Mouse (Mus musculus): ENCODE results near the gene Faap24. TPM values are rescaled to one million over a fixed set of nuclear protein-coding genes. Genes with fewer than 3 reads are reported as not detected.

The Faap24 gene
- total RNA-seq, 2 experiments from 2014 or later, result 1.6 to 2.9 TPM

DNA sequence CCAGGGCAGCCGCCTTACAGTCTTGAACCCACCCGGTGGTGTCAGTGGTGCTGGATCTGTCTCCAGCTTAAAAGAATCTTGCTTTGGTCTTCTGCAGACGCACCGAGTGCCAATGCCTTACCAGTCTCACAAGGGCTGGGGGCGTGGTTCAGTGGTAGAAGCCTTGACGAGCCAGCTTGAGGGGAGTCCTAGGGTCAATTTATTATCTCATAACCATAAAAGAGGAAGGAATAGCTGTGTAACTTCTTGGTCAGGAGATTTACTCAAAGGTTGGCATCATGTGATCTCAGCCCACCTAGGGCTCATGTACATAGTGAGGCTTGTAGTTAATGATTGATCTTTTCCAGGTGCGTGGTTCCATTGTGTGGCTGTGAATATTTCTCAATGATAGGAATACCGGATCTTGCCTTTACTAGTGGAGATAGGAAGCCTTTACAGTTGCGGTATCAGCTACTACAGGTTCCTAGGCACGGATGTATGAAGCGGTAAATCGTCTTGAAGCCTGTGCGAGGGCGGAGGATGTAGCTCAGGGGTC is 24.1 kb downstream of the Faap24 start:
- intact Hi-C loops (cut with DNase I), result no loop called here
- DNase-seq, result no peak

DNA sequence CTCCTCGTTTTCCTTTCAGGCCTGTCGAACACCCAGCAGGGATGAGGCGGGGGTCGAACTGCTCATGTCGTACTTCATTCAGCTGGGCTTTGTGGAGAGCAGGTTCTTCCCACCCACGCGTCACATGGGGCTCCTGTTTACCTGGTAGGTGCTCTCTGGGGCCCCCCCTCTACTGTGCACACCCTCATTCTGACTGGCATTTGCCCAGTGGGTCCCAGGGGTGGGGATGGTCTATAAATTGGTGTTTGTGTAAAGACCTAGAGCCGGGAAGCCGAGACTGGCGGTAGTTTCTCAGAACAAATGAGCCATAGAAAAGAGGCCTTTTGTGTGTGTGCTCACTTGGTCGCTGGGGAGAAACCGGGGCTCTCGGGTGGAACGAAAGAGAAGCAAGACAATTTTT is 25.5 kb downstream of the Faap24 start:
- no peak for DNase-seq
- intact Hi-C loops (cut with DNase I), result no loop called here

DNA sequence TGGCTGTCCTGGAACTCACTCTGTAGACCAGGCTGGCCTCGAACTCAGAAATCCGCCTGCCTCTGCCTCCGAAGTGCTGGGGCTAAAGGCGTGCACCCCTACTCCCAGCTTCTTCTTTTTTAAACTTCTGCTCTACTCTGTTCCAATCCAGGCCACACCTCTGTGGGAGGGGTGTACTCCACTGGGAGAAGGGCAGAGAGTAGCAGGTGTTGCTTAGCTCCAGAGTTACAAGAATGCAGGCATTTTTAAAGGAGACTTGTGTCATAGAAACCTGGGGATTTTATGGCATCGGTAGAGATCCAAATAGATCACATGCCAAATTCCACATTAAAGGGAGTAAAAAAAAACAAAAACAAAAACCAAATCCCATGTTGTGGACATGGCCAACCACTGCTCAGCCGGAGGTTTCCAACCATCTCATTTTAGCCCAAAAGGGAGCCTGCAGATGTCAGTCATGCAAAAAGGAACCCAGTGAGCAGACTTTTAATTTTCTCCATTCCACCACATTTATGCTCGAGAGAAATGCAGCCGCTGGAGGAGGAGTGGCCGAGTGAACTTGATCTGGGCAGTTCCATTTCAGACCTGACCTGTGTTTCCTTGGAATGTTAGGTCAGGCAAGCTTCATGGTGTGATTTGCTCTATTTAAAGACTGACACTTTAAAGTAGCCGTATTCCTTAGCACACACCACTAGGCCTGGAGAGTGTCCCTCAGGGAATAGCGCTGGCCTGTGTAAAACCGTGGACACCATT is 31.3 kb downstream of the Faap24 start:
- intact Hi-C loops (cut with DNase I), result no loop called here
- DNase-seq, result no peak

DNA sequence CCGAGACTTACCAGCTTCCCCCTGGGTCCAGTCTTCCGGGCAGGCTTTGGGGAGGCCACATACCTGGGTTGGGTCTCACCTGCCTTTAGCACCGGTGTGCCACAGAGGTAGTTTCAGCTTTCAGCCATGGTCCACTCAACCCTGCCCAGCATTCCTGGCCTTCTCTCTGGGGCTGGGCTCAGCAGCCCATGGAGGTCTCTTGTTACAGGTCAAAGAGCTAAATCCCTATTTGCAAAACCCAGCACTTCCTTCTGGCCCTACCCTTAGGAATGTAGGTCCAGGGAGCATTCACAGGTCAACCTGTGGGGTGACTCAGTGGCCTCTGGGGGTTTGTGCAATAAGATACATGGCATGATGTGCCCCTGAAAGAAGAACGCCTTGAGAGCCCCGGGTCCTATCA is 33.8 kb downstream of the Faap24 start:
- no peak for DNase-seq
- intact Hi-C loops (cut with DNase I), result no loop called here

- intact Hi-C loops (cut with DNase I), result no loop called here
- no peak for DNase-seq
Measured at GRCm38 (mm10) chr7:35362253-35362652, 34.4 kb downstream of the Faap24 start.

DNA sequence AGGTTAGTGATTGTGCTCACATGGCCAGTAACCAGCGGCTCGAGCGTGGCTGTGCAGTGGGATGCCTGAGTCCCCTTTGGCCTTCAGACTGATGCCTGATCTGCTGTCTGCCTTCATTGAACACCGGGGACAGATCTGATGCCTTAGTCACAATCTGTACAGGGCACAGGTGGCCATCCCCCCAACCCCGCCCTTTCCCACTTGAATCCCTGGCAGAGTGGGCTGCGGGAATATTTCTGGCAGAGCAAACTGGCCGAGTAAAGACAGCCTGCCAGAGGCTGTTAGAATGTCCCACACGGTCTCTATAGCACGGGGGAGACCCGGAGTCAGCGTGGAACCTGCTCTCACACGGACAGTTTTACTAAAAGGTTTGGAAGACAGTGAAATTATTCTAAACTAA is 39.0 kb downstream of the Faap24 start:
- intact Hi-C loops (cut with DNase I), result no loop called here
- DNase-seq, result no peak

- DNase-seq, result no peak
- intact Hi-C loops (cut with DNase I), result no loop called here
Measured at GRCm38 (mm10) chr7:35355303-35355872, 41.2 kb downstream of the Faap24 start.

DNA sequence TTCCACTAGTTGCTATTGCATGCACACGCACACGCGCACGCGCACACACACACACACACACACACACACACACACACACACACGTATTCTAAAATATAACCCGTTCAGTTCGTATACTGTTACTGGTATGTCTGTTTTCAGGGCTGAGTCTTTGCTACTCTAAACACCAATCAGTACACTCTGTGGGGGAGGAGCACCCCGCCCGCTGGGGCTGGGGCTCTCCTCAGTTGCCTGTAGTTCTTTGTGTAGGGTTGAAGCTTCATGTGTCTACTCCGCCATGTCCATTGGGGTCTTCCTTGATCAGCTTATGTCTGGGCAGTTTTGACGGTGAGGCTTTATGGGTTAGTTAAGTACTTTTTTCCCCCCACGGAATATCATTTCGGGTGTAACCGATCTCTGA is 43.3 kb downstream of the Faap24 start:
- DNase-seq, result no peak
- intact Hi-C loops (cut with DNase I), result no loop called here

GRCm38 (mm10) chr7:35351155-35351554 is 45.5 kb downstream of the Faap24 start:
- intact Hi-C loops (cut with DNase I), result no loop called here

GRCm38 (mm10) chr7:35349886-35350684 is 46.6 kb downstream of the Faap24 start:
- no peak for DNase-seq
- intact Hi-C loops (cut with DNase I), result no loop called here

More at GRCm38 (mm10) chr7:35351155-35351554, 45.5 kb downstream of the Faap24 start:
- no peak for DNase-seq

DNA sequence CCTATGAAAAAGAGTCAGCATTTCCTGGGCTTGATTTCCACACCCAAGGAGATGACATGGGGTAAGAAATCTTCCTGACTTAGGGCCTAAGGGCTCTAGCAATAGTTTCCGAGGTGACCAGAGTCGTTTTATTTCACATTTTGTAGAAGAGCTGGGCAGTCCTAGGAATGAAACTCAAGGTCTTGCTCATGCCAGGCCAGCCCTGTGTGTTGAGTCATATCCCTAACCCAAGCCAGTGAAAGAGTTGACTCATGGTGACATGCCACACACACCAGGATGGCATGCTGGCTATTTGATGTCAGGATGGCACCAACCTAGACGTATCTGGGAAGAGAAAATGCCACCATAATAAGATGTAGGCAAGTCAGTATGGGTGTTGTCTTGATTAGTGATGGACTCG is 47.6 kb downstream of the Faap24 start:
- intact Hi-C loops (cut with DNase I), result no loop called here
- no peak for DNase-seq

DNA sequence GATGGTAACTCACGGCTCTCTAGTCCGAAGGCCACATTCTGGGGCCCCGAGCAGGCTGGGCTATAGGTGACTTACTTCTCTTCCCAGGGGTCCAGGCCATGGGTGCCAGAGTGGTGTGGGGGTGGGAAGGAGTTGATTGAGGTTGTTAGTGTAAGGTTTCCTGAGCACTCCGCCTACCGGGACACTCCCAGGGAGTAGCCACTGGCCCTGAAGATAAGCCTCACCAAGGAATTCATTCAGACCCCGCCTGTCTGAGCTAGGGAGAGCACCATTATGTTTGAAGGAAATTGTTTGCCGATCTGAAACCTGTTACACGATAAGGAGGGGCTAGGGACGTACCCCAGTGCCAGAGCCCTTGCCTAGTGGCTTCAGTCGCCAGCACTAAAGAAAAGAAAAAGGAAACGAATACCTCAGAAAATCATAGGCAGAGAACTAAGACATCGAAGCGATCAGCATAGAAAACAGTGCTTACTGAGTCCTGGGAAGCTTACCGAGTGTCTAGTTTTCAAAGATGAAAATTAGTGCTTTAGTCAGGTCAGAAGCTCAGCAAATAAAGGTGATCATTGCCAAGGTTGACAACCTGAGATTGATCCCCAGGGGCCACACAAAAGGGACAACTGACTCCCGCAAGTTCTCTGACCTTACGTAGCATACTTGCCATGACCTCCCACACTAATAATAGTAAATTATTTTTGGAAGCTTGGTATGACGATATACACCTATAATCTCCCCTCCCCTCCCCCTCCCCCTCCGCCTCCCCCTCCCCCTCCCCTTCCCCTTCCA is 48.5 kb downstream of the Faap24 start:
- no peak for DNase-seq
- intact Hi-C loops (cut with DNase I), result no loop called here

GRCm38 (mm10) chr7:35344785-35345330 is 51.8 kb downstream of the Faap24 start:
- DNase-seq, result no peak
- intact Hi-C loops (cut with DNase I), result no loop called here

DNA sequence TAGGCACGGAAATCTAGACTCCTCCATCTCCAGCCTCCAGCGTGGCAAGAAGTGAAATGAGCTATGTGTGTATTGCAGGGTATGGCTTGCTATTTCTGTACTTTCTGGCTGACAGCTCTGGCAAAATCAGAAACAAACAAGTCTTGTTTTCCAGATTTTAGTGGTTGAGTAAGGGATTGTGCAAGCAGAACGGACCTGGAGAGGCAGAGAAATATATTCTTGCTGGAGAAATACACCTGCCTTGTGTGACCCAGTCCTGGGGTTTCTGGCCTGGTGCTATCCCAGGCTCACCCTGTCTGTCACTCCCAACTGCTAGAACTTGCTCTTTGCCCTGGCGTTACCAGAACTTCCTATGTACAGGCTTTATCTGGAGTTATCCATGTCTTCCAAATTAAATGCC is 54.1 kb downstream of the Faap24 start:
- no peak for DNase-seq
- intact Hi-C loops (cut with DNase I), result no loop called here

Other genes with a start within 250 kb of the Faap24 start
- gene Slc7a10, start 210.5 kb downstream of the Faap24 start, total RNA-seq (2021), result 1 to 10 TPM in 1 of 2 experiments, under 1 TPM in 1; 0.88 to 1.6 TPM
- gene Lrp3, start 181.3 kb downstream of the Faap24 start, total RNA-seq (2021), result 1 to 10 TPM; 8.9 to 9.0 TPM
- gene Gpatch1, start 78.4 kb downstream of the Faap24 start, total RNA-seq (2021), result 10 to 100 TPM in 1 of 2 experiments, 1 to 10 TPM in 1; 9.6 to 10.4 TPM
- 1 to 10 TPM; 5.0 to 6.0 TPM for gene Rhpn2, start 62.7 kb downstream of the Faap24 start, total RNA-seq (2021)
- gene Cep89, start 199 bp upstream of the Faap24 start, total RNA-seq (2021), result 10 to 100 TPM; 14.1 to 15.4 TPM
- gene Slc7a9, start 52.0 kb upstream of the Faap24 start, total RNA-seq (2021), result not detected
- gene Tdrd12, start 140.9 kb upstream of the Faap24 start, total RNA-seq (2021), result under 1 TPM in 1 of 2 experiments, not detected in 1; 0.44 TPM
- 10 to 100 TPM; 70.6 to 77.4 TPM for gene Nudt19, start 159.5 kb upstream of the Faap24 start, total RNA-seq (2021)
- under 1 TPM; 0.07 TPM for gene Rgs9bp, start 188.7 kb upstream of the Faap24 start, total RNA-seq (2021)
- gene Ankrd27, start 189.4 kb upstream of the Faap24 start, total RNA-seq (2021), result 10 to 100 TPM; 15.6 to 15.8 TPM